Mouse (Mus musculus) heart, adult 9 months (tissue): ENCODE measurements around the gene Nek1.

ENCODE experiments used
- DNase-seq, 2 experiments: peaks; one replicate each; pipeline ENCODE4 v3.0.0; 2022; ENCODE audit warnings: low spot score in 2 of 2

Gene Nek1

GRCm38 (mm10) chr8:60992910-60993638 lies at the start of gene Nek1:
Gene Nek1, plus strand, starts transcription at chr8:60993195.
- DNase-seq, result peak; percentile 94 to 97

- no peak for DNase-seq
Measured at GRCm38 (mm10) chr8:60947503-60947902, 45.5 kb upstream of the Nek1 start.

GRCm38 (mm10) chr8:60949859-60950258 lies 43.1 kb upstream of the Nek1 start:
- DNase-seq, result peak in 1 of 2 experiments; percentile 17

- no peak for DNase-seq
Measured at GRCm38 (mm10) chr8:60951271-60951670, 41.7 kb upstream of the Nek1 start.

- DNase-seq, result no peak
Measured at GRCm38 (mm10) chr8:60951757-60952156, 41.2 kb upstream of the Nek1 start.

- DNase-seq, result no peak
Measured at GRCm38 (mm10) chr8:60952803-60953202, 40.2 kb upstream of the Nek1 start.

GRCm38 (mm10) chr8:60954281-60955014 lies 38.5 kb upstream of the Nek1 start:
- DNase-seq, result peak; percentile 89 to 90

GRCm38 (mm10) chr8:60956847-60957246 lies 36.1 kb upstream of the Nek1 start:
- no peak for DNase-seq

GRCm38 (mm10) chr8:60962763-60963162 lies 30.2 kb upstream of the Nek1 start:
- DNase-seq, result no peak

- no peak for DNase-seq
Measured at GRCm38 (mm10) chr8:60963931-60964330, 29.1 kb upstream of the Nek1 start.

GRCm38 (mm10) chr8:60964518-60964917 lies 28.5 kb upstream of the Nek1 start:
- no peak for DNase-seq

GRCm38 (mm10) chr8:60965306-60965705 lies 27.7 kb upstream of the Nek1 start:
- no peak for DNase-seq

GRCm38 (mm10) chr8:60965741-60966140 lies 27.3 kb upstream of the Nek1 start:
- DNase-seq, result no peak

GRCm38 (mm10) chr8:60969091-60969490 lies 23.9 kb upstream of the Nek1 start:
- no peak for DNase-seq

GRCm38 (mm10) chr8:60971808-60972207 lies 21.2 kb upstream of the Nek1 start:
- no peak for DNase-seq

- DNase-seq, result no peak
Measured at GRCm38 (mm10) chr8:60973448-60973847, 19.5 kb upstream of the Nek1 start.

GRCm38 (mm10) chr8:60974837-60975236 lies 18.2 kb upstream of the Nek1 start:
- DNase-seq, result no peak

- no peak for DNase-seq
Measured at GRCm38 (mm10) chr8:60976818-60977217, 16.2 kb upstream of the Nek1 start.

GRCm38 (mm10) chr8:60978496-60978895 lies 14.5 kb upstream of the Nek1 start:
- DNase-seq, result no peak

- DNase-seq, result no peak
Measured at GRCm38 (mm10) chr8:60981388-60981787, 11.6 kb upstream of the Nek1 start.

GRCm38 (mm10) chr8:60982701-60983687 lies 10.0 kb upstream of the Nek1 start, which contains the start of gene Clcn3:
Gene Clcn3, minus strand, starts transcription at chr8:60983300.
- peak; percentile 96 for DNase-seq

- peak; percentile 28 to 55 for DNase-seq
Measured at GRCm38 (mm10) chr8:60983688-60984079, 9.3 kb upstream of the Nek1 start.
